Mouse (Mus musculus) E14TG2a.4 (cell line): ENCODE measurements around the gene Foxd3.

Source experiments
- CTCF ChIP-seq: conservative IDR thresholded peaks from 2 replicates; pipeline ENCODE4 v1.5.1; 2014; ENCODE audit warnings: low read length
- NANOG ChIP-seq: IDR thresholded peaks from 2 replicates; pipeline ENCODE4 v1.6.1; 2014; ENCODE audit warnings: borderline replicate concordance, low read length, mixed read lengths
- POU5F1 ChIP-seq: IDR thresholded peaks from 2 replicates; pipeline ENCODE4 v1.6.1; 2014; ENCODE audit warnings: low read length, borderline replicate concordance

DNA sequence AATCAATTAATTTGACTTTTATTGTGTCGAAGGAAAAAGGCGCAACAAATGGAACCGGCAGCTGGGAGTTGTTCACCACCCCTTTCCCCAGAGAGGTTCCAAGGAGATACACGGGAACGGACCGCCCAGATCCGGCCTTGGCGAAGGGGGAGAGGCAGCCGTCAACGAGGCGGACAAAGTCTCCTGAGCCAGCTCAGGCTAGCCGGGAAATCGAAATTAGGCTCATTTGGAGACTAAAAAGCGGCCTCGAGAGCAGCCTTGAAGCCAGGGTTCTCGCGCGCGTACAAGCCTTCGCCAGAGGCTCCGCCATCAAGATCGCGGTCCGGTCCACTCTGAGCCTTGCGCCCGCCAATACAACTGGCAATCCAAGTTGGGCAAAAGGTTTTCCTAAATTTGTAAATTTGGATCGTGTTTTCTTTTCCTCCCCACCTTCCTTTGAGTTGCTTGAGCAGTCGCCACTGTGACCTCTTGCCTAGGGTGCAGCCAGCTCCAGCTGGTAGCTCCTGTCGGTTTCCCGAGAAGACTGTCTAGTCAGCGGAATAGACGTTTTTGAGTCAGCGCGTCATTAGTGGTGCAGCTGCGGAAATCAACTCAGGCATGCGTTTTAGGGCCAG, 2.4 kb upstream of the Foxd3 start:
- TF ChIP-seq CTCF (no peak), POU5F1 (no peak), NANOG (no peak)
